Mouse (Mus musculus): ENCODE data around the gene Rapgefl1.
"Not testable (repeated sequence)": the region's sequence is repeated elsewhere in the genome, so short reads cannot be mapped to it uniquely, and the experiment has no call there.

Gene Rapgefl1

DNA sequence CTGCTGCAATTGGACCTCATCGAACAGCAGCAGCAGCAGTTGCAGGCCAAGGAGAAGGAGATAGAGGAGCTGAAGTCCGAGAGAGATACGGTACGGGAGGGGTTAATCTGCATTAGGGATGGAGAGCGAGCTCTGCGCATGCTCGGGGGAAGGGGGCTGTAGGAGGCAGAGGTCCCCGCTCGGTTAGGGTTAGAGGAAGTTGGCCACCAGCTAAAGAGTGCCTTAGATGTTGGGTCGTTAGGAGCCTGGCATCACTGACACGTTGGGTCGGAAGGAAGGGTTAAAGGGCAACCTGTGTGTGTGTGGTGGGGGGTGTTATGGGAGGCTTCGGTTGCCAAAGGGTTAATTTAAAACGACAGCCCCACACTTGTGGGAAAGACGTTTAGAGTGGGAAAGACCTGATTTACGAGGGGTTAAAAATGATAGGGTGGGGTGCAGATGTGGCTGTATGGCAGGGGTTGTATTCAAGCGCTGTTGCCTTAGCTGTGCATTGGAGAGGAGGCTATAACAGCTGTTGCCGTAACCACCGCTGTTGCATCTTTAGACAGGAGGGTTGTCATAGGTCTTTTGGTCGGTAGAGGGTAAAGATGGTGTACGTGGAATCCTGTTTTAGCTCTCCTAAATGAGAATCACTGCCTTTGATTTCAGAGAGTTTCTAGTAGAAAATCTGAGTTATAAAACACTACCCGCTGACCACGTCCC lies 39.9 kb upstream of the Rapgefl1 start:
- Histone ChIP-seq H3K36me3 (ENCODE audit: control insufficient read depth, insufficient read depth, low read length, poor library complexity, severe bottlenecking) (peaks cover 8% of the 10 kb centered on the region; the same call in 1 of the 2 replicates), H3K27me3 (ENCODE audit: control insufficient read depth, insufficient read depth, low read length, poor library complexity, severe bottlenecking) (no peaks in the 10 kb centered on the region)
- DNase-seq (ENCODE audit: low read depth, low spot score), result peak; percentile 67

DNA sequence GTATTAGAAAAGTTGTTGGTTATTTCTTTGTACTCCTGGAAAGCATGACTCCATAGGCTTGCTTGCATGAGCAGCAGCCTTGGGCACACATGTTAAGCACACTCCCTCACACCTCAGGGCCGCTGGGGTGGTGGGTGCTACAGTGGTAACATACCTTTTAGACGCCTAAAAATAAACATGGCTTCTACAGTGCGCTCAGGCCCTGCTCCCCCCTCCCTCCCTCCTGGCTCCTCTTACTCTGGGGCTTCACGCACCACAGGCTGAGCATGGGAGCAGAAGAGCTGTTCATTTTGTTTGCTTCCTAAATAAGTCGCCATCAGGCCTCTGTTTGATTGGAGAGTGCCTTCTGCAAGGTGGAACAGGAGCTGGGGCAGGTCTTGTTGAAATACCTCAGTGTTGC lies 39.3 kb upstream of the Rapgefl1 start:
- Histone ChIP-seq H3K36me3 (ENCODE audit: control insufficient read depth, insufficient read depth, low read length, poor library complexity, severe bottlenecking) (peaks cover 8% of the 10 kb centered on the region; the same call in 1 of the 2 replicates), H3K27me3 (ENCODE audit: control insufficient read depth, insufficient read depth, low read length, poor library complexity, severe bottlenecking) (no peaks in the 10 kb centered on the region)
- peak; percentile 14 for DNase-seq (ENCODE audit: low read depth, low spot score)

DNA sequence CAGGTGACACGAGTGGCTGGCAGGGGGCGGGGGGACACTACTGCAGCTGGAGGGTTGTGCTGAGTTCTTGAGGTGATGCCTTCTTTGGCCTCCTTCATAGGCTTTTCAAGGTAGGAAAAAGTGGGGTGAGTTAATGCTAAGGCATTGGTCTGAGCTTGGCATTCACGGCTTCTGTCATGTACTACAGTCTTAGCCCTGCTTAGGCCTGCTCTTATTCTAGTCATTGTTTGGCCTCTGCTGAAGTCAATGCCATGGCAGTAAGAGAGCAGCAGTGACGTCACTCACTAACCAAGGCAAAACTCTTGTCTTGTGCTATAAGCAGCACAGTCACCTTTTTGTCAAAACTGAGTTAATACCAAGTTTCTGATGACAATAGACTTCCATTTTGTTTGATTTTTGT lies 38.7 kb upstream of the Rapgefl1 start:
- DNase-seq (ENCODE audit: low read depth, low spot score), result no peak

DNA sequence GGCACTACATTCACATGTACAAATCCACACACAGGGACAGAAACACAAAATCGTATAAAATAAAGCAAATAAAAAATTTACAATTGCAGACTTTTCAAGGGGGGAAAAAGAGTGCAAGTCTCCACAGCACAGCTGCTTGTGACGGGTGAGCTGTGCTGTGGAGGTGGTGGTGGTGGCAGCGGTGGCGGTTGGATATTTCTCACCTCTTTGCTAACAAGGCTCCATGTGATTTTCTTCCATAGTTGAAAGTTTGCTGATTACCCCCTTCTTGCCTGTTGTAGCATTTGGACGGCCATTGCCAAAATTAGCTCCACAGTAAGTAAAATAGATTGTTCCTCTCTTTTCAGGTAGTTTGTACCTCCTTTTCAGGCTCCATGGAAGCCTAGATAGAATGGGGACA lies 32.0 kb upstream of the Rapgefl1 start, which contains the start of gene Casc3:
Casc3 (plus strand) TSS at position 301 of the 400 bp plus-strand sequence.
- H3K36me3 ChIP-seq (ENCODE audit: control insufficient read depth, insufficient read depth, low read length, poor library complexity, severe bottlenecking), result peaks cover 18% of the 10 kb centered on the region
- DNase-seq (ENCODE audit: low read depth, low spot score), result no peak
- H3K27me3 ChIP-seq (ENCODE audit: control insufficient read depth, insufficient read depth, low read length, poor library complexity, severe bottlenecking), result no peaks in the 10 kb centered on the region

More for the DNA sequence above, 38.7 kb upstream of the Rapgefl1 start:
- peaks cover 8% of the 10 kb centered on the region; the same call in 1 of the 2 replicates for H3K36me3 ChIP-seq (ENCODE audit: control insufficient read depth, insufficient read depth, low read length, poor library complexity, severe bottlenecking)
- no peaks in the 10 kb centered on the region for H3K27me3 ChIP-seq (ENCODE audit: control insufficient read depth, insufficient read depth, low read length, poor library complexity, severe bottlenecking)

DNA sequence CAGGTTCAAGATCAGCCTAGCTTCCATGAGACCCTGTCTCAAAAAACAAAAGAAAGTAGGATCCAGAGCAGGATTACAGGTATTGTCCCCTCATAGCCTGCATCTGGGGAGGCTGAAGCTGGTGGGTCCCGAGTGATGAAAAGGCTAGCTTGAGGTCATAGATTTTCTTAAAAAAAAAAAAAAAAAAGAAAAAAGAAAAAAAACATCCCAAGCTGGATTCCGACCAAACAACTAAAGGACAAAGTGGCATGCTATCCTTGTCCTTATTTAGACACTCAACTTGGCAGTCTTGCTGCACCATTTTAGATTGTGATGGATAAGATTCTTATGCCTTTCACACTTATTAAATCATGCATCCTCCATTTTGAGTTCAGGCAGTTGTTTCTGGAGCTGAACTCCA lies 28.2 kb upstream of the Rapgefl1 start:
- no peak for DNase-seq (ENCODE audit: low read depth, low spot score)
- peaks cover 11% of the 10 kb centered on the region for H3K36me3 ChIP-seq (ENCODE audit: control insufficient read depth, insufficient read depth, low read length, poor library complexity, severe bottlenecking)
- H3K27me3 ChIP-seq (ENCODE audit: control insufficient read depth, insufficient read depth, low read length, poor library complexity, severe bottlenecking), result no peaks in the 10 kb centered on the region

DNA sequence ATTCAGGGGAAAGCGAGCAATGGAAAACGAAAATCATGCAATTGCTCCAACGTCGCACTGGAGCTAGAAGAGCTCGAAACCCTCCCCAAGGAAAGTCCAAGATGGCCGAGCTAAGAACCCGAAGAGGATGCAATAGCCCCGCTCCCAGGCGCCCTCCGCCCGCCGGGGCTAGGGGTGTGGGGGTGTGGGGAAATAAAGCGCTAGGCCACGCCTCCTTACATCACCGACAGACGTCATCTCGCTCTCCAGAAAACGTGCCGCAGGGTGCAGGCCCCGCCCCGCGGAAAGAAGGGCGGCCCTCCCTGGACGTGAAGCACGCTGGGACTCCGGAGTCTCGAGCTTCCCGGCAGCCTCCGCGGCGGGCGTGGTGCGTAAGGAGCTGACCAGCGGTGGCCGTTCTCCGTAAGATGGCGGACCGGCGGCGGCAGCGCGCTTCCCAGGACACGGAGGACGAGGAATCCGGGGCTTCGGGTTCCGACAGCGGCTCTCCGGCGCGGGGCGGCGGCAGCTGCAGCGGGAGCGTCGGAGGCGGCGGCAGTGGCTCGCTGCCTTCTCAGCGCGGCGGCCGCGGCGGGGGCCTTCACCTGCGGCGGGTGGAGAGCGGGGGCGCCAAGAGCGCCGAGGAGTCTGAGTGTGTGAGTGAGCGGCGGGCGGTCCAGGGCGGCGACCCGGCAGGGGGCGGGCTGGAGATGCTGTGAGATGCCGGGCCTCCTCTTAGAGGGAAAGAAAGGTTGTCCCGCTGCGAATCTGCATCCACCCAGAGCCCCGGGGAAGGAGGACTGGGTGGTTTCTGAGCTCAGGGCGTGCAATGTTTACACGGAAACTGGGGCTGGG lies 26.9 kb upstream of the Rapgefl1 start:
- no peaks in the 10 kb centered on the region for H3K27me3 ChIP-seq (ENCODE audit: control insufficient read depth, insufficient read depth, low read length, poor library complexity, severe bottlenecking)
- DNase-seq (ENCODE audit: low read depth, low spot score), result peak; percentile 99
- H3K36me3 ChIP-seq (ENCODE audit: control insufficient read depth, insufficient read depth, low read length, poor library complexity, severe bottlenecking), result peaks cover 13% of the 10 kb centered on the region

DNA sequence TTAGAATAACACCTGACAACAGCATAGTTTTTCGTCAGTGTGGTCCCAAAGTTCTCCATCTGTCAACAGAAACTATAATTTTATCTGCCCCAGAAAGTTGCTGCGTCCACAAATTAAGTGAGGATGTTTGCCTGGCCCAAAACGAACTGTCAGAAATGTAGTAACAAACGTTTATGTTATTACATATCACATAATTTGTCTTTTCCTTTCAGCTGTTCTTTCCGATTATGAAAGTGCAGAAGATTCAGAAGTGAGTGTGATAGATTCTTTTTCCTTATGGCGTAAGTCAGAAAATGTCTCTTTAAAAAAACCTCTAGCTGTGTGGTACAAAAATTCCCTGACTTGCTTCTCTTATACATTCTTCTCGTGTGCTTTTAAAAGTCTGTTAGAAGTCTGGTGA lies 25.9 kb upstream of the Rapgefl1 start:
- H3K36me3 ChIP-seq (ENCODE audit: control insufficient read depth, insufficient read depth, low read length, poor library complexity, severe bottlenecking), result peaks cover 8% of the 10 kb centered on the region; the same call in 1 of the 2 replicates
- H3K27me3 ChIP-seq (ENCODE audit: control insufficient read depth, insufficient read depth, low read length, poor library complexity, severe bottlenecking), result no peaks in the 10 kb centered on the region
- no peak for DNase-seq (ENCODE audit: low read depth, low spot score)

DNA sequence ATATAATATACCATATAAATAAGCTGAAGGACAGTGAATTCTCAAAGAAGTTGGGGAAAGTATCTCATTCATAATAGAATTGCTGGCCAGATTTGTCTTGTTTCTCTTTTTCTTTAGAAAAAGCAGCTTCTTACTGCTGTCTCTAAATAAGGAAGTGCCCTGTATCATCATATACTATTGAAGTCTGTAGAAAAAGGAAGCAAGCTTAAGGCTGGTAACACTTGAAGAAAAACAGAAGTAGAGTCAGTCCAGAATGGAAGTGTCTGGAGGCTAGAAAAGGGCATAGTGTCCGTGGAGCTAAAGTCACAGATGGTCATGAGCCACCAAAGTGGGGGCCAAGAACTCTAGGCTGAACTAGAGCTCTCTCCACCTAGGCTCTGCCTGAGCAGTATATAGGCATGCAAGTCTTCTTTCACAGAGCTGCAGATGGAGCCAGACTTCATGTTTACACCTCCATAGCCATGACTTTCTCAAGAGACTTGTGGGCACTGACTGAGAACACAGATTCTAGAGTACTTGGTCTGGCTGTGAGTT lies 19.8 kb upstream of the Rapgefl1 start:
- Histone ChIP-seq H3K27me3 (ENCODE audit: control insufficient read depth, insufficient read depth, low read length, poor library complexity, severe bottlenecking) (no peaks in the 10 kb centered on the region), H3K36me3 (ENCODE audit: control insufficient read depth, insufficient read depth, low read length, poor library complexity, severe bottlenecking) (peaks cover 9% of the 10 kb centered on the region)
- DNase-seq (ENCODE audit: low read depth, low spot score), result peak; percentile 70

DNA sequence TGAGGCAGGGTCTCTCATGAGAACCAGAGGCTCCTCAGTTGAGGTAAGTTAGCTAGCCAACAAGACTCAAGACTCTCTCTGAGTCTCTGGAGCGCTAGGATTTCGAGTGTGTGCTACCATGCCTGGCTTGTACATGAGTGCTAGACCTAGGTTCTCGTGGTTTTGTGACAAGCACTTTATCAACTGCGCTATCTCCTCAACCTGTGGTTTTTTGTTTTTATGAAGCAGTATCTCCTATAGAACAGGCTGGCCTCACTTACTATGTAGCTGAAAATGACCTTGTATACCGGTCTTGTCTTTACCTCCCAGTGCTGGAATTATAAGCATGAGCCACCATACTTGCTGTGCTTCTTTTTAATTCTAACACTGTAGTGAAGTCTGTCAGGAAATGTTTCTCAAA lies 15.6 kb upstream of the Rapgefl1 start:
- no peak for DNase-seq (ENCODE audit: low read depth, low spot score)
- Histone ChIP-seq H3K27me3 (ENCODE audit: control insufficient read depth, insufficient read depth, low read length, poor library complexity, severe bottlenecking) (no peaks in the 10 kb centered on the region), H3K36me3 (ENCODE audit: control insufficient read depth, insufficient read depth, low read length, poor library complexity, severe bottlenecking) (peaks cover 25% of the 10 kb centered on the region)

DNA sequence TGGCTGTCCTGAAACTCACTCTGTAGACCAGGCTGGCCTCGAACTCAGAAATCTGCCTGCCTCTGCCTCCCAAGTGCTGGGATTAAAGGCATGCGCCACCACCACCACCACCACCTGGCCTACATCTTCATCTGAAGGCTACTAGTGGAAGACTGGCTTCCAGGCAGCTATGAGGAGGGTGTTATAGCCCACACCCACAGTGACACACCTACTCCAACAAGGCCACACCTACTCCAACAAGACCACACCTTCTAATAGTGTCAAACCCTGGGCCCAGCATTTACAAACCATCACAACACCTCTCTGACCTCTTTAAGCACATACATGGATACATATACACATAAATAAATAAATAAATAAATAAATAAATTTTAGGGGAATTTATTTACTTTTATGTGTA lies 10.5 kb upstream of the Rapgefl1 start:
- peaks cover 26% of the 10 kb centered on the region for H3K36me3 ChIP-seq (ENCODE audit: control insufficient read depth, insufficient read depth, low read length, poor library complexity, severe bottlenecking)
- not testable (repeated sequence) for DNase-seq (ENCODE audit: low read depth, low spot score); H3K27me3 ChIP-seq (ENCODE audit: control insufficient read depth, insufficient read depth, low read length, poor library complexity, severe bottlenecking)

DNA sequence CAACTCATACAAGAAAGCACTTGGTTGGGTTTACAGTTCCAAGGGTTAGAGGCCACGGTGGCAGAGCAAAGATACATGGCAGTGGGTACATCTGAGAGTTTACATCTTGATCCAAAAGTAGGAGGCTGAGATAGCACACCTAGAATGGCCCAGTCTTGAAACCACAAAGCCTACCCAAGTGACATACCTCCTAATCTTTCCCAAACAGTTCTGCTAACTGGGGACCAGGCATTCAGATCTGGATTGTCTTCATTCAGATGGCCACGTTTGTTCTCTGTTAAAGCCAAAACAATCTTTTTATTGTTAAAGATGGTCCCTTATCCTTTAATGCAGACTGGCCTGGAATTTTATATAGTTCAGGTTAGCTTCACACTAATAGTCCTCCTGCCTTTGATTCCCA lies 8.7 kb upstream of the Rapgefl1 start:
- Histone ChIP-seq H3K27me3 (ENCODE audit: control insufficient read depth, insufficient read depth, low read length, poor library complexity, severe bottlenecking) (no peaks in the 10 kb centered on the region), H3K36me3 (ENCODE audit: control insufficient read depth, insufficient read depth, low read length, poor library complexity, severe bottlenecking) (peaks cover 27% of the 10 kb centered on the region)
- no peak for DNase-seq (ENCODE audit: low read depth, low spot score)

DNA sequence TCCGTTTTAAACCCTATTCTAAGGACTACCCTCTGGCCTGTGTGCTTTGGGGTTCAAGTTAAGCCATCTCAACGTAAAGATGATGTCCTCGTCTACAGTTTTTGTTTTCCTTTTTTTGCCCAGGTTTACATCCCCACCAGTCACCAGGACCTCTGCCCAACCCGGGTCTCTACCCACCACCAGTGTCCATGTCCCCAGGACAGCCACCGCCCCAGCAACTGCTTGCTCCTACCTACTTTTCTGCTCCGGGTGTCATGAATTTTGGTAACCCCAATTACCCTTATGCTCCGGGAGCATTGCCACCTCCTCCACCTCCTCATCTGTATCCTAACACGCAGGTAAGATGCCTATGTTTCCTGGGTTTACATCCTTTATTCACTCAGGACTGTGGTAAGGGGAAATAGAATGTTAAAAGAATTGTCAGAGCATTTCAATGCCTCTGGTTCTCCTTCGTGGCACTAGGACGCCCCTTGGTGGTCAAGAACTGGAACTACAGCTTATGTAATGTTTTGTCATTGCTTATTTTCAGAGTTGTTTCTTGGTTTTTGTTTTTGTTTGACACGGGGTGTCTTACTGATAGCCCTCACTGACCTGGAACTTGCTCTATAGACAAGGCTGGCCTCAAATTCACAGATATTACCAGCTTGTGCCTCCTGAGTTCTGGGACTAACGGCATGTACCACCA lies 7.4 kb upstream of the Rapgefl1 start:
- no peaks in the 10 kb centered on the region for H3K27me3 ChIP-seq (ENCODE audit: control insufficient read depth, insufficient read depth, low read length, poor library complexity, severe bottlenecking)
- DNase-seq (ENCODE audit: low read depth, low spot score), result peak; percentile 81
- H3K36me3 ChIP-seq (ENCODE audit: control insufficient read depth, insufficient read depth, low read length, poor library complexity, severe bottlenecking), result peaks cover 29% of the 10 kb centered on the region

DNA sequence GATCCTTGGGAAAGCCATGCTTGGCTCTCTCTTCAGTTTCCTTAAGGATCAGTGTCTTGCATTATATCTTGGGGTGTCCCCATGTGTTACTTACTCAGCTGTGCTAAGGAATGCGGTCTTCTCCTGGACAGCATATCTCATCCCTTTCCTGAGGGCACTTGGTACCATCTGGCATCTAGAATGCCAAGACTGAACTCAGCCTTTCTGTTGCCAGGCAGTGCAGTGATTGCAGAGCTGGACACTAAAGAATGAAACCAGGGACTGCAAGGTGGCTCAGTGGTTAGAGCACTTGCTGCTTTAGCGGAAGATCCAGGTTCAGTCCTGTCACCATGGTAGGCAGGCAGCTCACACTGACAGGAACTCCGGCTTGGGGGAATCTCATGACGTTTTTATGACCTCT lies 6.7 kb upstream of the Rapgefl1 start:
- peaks cover 28% of the 10 kb centered on the region for H3K36me3 ChIP-seq (ENCODE audit: control insufficient read depth, insufficient read depth, low read length, poor library complexity, severe bottlenecking)

DNA sequence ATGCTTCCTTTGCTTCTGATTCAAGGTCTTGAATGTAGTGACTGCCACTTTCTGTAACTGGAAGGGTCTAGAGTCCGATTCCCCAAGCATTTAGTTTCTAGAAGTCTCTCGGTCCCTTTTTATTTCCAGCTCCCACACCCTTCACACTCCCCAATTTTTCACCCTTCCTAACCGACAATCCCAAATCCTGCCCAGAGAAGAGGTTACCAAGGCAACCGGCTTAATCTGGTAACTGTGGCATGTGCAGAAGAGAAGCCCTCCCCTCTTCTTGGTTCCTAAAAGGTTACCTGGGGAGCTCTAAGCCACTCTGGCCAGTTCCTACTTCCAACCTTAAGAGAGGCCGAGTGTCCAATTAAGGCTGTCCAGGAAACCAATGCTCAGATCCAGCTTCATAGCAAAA lies 1.3 kb upstream of the Rapgefl1 start:
- H3K27me3 ChIP-seq (ENCODE audit: control insufficient read depth, insufficient read depth, low read length, poor library complexity, severe bottlenecking), result no peaks in the 10 kb centered on the region
- peaks cover 19% of the 10 kb centered on the region for H3K36me3 ChIP-seq (ENCODE audit: control insufficient read depth, insufficient read depth, low read length, poor library complexity, severe bottlenecking)
- DNase-seq (ENCODE audit: low read depth, low spot score), result no peak

More for the DNA sequence above, 6.7 kb upstream of the Rapgefl1 start:
- no peak for DNase-seq (ENCODE audit: low read depth, low spot score)
- H3K27me3 ChIP-seq (ENCODE audit: control insufficient read depth, insufficient read depth, low read length, poor library complexity, severe bottlenecking), result no peaks in the 10 kb centered on the region

All from splenic B cell, adult 2 months (primary cell).